Mouse (Mus musculus) liver, postnatal 0 days (tissue): Measurements from ENCODE around the gene Ptpa.

Experiments
- CTCF ChIP-seq: sonication (generic); IDR thresholded peaks from 2 replicates; pipeline ENCODE4 v1.5.1; 2016; ENCODE audit warnings: antibody characterized with exemption, low read depth
- EP300 ChIP-seq: IDR thresholded peaks from 2 replicates; pipeline ENCODE4 v1.6.1; 2016; ENCODE audit warnings: antibody characterized with exemption, low read depth, mild to moderate bottlenecking

GRCm38 (mm10) chr2:30414101-30414500, 1.7 kb upstream of the Ptpa start:
- no peak for TF ChIP-seq CTCF
- no peak for TF ChIP-seq EP300
